Mouse (Mus musculus) right cerebral cortex, adult 2 months (tissue): ENCODE results near the gene Rai1.

Source experiments
- DNase-seq, 2 experiments: peaks; one replicate each; pipeline ENCODE4 v3.0.0; 2021 to 2022; ENCODE audit warnings: low spot score in 2 of 2

Gene Rai1

GRCm38 (mm10) chr11:60163362-60163761 is 58.5 kb downstream of the Rai1 start:
- no peak for DNase-seq

GRCm38 (mm10) chr11:60164450-60164849 is 59.6 kb downstream of the Rai1 start:
- no peak for DNase-seq

- DNase-seq, result no peak
Observed at GRCm38 (mm10) chr11:60165076-60165475, 60.3 kb downstream of the Rai1 start.

- DNase-seq, result no peak
Observed at GRCm38 (mm10) chr11:60168780-60169179, 64.0 kb downstream of the Rai1 start.

- DNase-seq, result no peak
Observed at GRCm38 (mm10) chr11:60172074-60172473, 67.3 kb downstream of the Rai1 start.

GRCm38 (mm10) chr11:60173606-60174184 is 68.9 kb downstream of the Rai1 start:
- DNase-seq, result no peak

GRCm38 (mm10) chr11:60175371-60176181 is 70.8 kb downstream of the Rai1 start:
- DNase-seq, result peak; percentile 78 to 80

GRCm38 (mm10) chr11:60176182-60176974 is 71.6 kb downstream of the Rai1 start:
- peak; percentile 75 to 78 for DNase-seq

GRCm38 (mm10) chr11:60176975-60177657 is 72.3 kb downstream of the Rai1 start:
- peak; percentile 74 to 82 for DNase-seq

- no peak for DNase-seq
Observed at GRCm38 (mm10) chr11:60178005-60178404, 73.2 kb downstream of the Rai1 start.

- no peak for DNase-seq
Observed at GRCm38 (mm10) chr11:60178506-60178905, 73.7 kb downstream of the Rai1 start.

- no peak for DNase-seq
Observed at GRCm38 (mm10) chr11:60182116-60182670, 77.4 kb downstream of the Rai1 start.

- DNase-seq, result no peak
Observed at GRCm38 (mm10) chr11:60182741-60183140, 77.9 kb downstream of the Rai1 start.

- DNase-seq, result peak; percentile 62 to 70
Observed at GRCm38 (mm10) chr11:60184346-60185325, 79.8 kb downstream of the Rai1 start.

- DNase-seq, result no peak
Observed at GRCm38 (mm10) chr11:60185396-60186231, 80.8 kb downstream of the Rai1 start.

- no peak for DNase-seq
Observed at GRCm38 (mm10) chr11:60187070-60187469, 82.3 kb downstream of the Rai1 start.

- DNase-seq, result no peak
Observed at GRCm38 (mm10) chr11:60188275-60188853, 83.6 kb downstream of the Rai1 start.

- no peak for DNase-seq
Observed at GRCm38 (mm10) chr11:60189501-60190040, 84.8 kb downstream of the Rai1 start.
